Mouse (Mus musculus) G1E (cell line): Measurements from ENCODE around the gene Usp5.

Experiments
- GATA1 ChIP-seq: IDR thresholded peaks from 2 replicates; pipeline ENCODE4 v1.6.1; 2012; ENCODE audit warnings: borderline replicate concordance, low read length, inconsistent platforms, mixed read lengths
- GATA2 ChIP-seq: IDR thresholded peaks from 2 replicates; pipeline ENCODE4 v1.6.1; 2012; ENCODE audit warnings: low read depth, low read length, inconsistent platforms, borderline replicate concordance

DNA sequence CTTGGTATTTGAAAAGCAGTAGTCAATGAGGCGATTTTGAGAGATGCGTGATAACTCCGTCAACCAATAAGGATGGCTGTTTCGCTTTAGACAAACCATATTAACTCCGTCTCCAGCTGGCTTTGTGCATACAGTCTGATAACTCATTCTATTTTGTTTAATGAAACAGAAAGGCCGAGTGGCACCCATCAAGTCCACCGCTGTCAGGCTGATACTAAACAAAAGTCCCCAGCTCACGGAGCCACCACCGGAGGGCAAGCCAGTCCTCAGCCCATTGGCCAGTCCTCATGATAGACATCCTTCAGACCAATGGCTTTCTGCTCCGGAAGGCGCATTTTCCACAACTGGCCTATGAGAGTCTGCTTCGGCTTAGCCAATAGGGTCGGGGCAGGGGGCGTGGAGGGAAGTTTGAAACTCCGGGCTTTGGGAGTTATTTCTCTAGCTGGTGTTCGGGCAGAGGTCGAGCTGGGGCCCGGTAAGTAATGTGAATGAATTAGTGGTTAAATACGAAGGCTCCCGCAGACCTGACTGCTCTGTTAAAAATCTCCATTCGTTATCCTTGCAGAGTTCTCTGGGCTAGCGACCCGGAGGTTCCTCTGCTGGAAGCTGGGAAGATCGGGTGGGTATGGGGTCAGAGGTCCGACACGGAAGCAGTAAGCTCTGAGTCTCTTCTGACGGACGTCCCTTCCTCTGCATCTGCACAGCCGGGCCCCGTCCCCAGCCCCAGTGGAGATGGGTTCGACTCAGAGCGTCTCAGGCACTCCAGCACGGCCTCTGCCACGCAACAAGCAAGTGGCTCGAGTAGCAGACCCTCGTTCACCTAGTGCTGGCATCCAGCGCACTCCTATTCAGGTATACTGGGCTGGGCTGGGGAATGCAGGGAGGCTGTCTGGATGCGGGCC is 766 bp upstream of the Usp5 start:
- TF ChIP-seq GATA2 (no peak), GATA1 (no peak)
